Mouse (Mus musculus) lung, postnatal 10 days (tissue): ENCODE measurements around the gene Mgat4d.
A peak's percentile ranks its signal among the peaks of the same experiment; 100 is the strongest.
"Not testable (repeated sequence)": the region's sequence is repeated elsewhere in the genome, so short reads cannot be mapped to it uniquely, and the experiment has no call there.

Experiments
- DNase-seq: peaks from one replicate; pipeline ENCODE4 v3.0.0; 2021

Gene Mgat4d

GRCm38 (mm10) chr8:83348263-83348662 is at the start of gene Mgat4d:
Gene Mgat4d (plus strand): TSS chr8:83348471.
- no peak for DNase-seq

GRCm38 (mm10) chr8:83300135-83300534 is 48.1 kb upstream of the Mgat4d start:
- DNase-seq = peak; percentile 17

- no peak for DNase-seq
These were observed 43.3 kb upstream of the Mgat4d start for GRCm38 (mm10) chr8:83304946-83305345.

GRCm38 (mm10) chr8:83309836-83310235 is 38.4 kb upstream of the Mgat4d start:
- no peak for DNase-seq

GRCm38 (mm10) chr8:83315084-83315483 is 33.2 kb upstream of the Mgat4d start:
- not testable (repeated sequence) for DNase-seq

- DNase-seq = no peak
These were observed 32.6 kb upstream of the Mgat4d start for GRCm38 (mm10) chr8:83315691-83316090.

- DNase-seq = no peak
These were observed 27.7 kb upstream of the Mgat4d start for GRCm38 (mm10) chr8:83320543-83320942.

- DNase-seq = no peak
These were observed 25.9 kb upstream of the Mgat4d start for GRCm38 (mm10) chr8:83322374-83322773.

GRCm38 (mm10) chr8:83323056-83323455 is 25.2 kb upstream of the Mgat4d start:
- no peak for DNase-seq

GRCm38 (mm10) chr8:83327889-83328288 is 20.4 kb upstream of the Mgat4d start:
- DNase-seq = no peak

- DNase-seq = peak; percentile 32
These were observed 16.7 kb upstream of the Mgat4d start for GRCm38 (mm10) chr8:83331567-83331898.

GRCm38 (mm10) chr8:83331899-83332697 is 16.2 kb upstream of the Mgat4d start, which contains the start of gene Elmod2:
Gene Elmod2 (minus strand): TSS chr8:83332486.
- DNase-seq = peak; percentile 97

- DNase-seq = no peak
These were observed 15.4 kb upstream of the Mgat4d start for GRCm38 (mm10) chr8:83332864-83333263.

GRCm38 (mm10) chr8:83342076-83342475 is 6.2 kb upstream of the Mgat4d start:
- no peak for DNase-seq

- peak; percentile 18 for DNase-seq
These were observed 5.6 kb upstream of the Mgat4d start for GRCm38 (mm10) chr8:83342693-83343092.

GRCm38 (mm10) chr8:83351315-83351714 is 3.0 kb downstream of the Mgat4d start:
- no peak for DNase-seq

GRCm38 (mm10) chr8:83363156-83363769 is 15.0 kb downstream of the Mgat4d start:
- no peak for DNase-seq

GRCm38 (mm10) chr8:83377231-83377630 is 29.0 kb downstream of the Mgat4d start:
- no peak for DNase-seq

- no peak for DNase-seq
These were observed 31.9 kb downstream of the Mgat4d start for GRCm38 (mm10) chr8:83380141-83380540.

GRCm38 (mm10) chr8:83381016-83381415 is 32.7 kb downstream of the Mgat4d start:
- no peak for DNase-seq

- no peak for DNase-seq
These were observed 34.6 kb downstream of the Mgat4d start for GRCm38 (mm10) chr8:83382850-83383249.

GRCm38 (mm10) chr8:83389316-83390005 is 41.2 kb downstream of the Mgat4d start, which contains the start of gene Clgn:
Gene Clgn (plus strand): TSS chr8:83389867.
- DNase-seq = peak; percentile 49

- no peak for DNase-seq
These were observed 41.9 kb downstream of the Mgat4d start for GRCm38 (mm10) chr8:83390006-83390701.
